Mouse (Mus musculus): ENCODE measurements around the gene Lrrc45. TPM values are rescaled to one million over a fixed set of nuclear protein-coding genes. Genes with fewer than 3 reads are reported as not detected.
"Not testable (repeated sequence)": the region's sequence is repeated elsewhere in the genome, so short reads cannot be mapped to it uniquely, and the experiment has no call there.

Gene Lrrc45
- 1 to 10 TPM; 5.2 to 5.4 TPM for total RNA-seq (2021)
- long read RNA-seq, experiment 1, partial matches to known transcripts: 0 of 4 reads
- long read RNA-seq, experiment 1, other reads (novel, unspliced or antisense): 0 of 4 reads
- long read RNA-seq, experiment 2, partial matches to known transcripts: 0 of 5 reads
- long read RNA-seq, experiment 2, other reads (novel, unspliced or antisense): 4 of 5 reads

DNA sequence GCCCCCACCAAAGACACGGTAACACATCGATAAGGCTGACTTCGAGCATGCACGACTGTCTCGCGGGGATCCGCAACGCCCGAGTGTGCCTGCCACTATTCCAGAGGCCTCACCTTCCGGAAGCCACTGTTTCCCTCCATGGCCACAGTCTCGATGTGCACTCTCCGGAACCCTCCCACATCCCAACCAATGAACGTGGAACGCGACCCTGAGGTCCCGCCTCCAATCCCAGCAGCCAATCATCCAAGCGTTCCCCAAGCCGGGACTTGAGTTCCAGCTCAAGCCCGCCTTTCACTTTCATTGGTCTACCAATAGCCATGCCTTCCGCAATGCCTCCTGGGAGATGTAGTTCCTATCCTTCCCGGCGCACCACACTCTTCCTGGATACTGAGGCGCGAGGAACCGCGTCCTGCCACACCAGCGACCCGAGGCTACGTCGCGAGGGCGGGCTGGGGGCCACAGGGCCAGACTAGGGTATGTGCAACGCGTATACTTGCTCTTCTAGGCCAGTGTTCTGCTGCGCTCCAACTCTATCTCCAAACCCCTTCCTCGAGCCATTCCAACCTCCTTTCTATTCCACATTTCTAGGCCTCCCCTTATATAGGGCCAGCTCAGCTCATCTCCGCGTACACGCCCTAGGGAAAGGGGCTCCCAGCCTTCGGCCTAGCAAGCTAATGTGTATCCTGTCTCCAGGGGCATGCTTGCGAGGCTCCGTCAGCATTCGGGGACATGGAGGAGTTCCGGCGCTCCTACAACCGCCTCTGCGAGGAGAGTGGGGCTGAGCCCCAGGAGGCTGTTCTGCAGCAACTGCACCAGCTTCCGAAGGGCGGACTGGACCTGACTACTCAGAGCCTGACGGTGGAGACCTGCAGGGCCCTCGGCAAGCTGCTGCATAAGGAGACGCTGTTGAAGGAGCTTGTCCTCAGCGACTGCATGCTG lies at the start of gene Lrrc45, which contains the start of gene Cenpx:
Gene Lrrc45, plus strand, starts transcription at position 346 of the 939 bp plus-strand sequence.
Gene Cenpx, minus strand, starts transcription at position 159 of the 939 bp plus-strand sequence.
- intact Hi-C loops (cut with DNase I; ENCODE audit: low total_unique reads): no loop called here
- peak; percentile 96 for DNase-seq

DNA sequence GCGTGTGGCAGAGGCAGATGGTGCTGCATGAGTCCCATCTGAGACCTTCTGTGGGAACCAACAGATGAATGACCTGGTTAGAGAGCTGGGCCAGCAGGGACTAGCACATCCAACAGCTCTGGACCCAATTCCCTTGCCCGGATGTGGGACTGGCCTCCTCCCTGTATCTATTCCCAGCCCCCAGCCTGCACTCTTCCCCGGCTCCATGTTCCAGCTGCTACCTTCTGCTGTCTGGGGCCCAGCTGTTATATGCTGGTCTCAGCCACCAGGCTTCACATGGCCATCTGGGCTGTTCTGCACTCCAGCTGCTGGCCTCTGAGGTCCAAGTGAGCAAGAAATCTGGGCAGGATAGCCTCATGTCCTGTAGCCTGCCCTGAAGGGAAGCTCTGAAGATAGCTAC lies 48.3 kb upstream of the Lrrc45 start:
- intact Hi-C loops (cut with DNase I; ENCODE audit: low total_unique reads): no loop called here
- DNase-seq: peak; percentile 44

DNA sequence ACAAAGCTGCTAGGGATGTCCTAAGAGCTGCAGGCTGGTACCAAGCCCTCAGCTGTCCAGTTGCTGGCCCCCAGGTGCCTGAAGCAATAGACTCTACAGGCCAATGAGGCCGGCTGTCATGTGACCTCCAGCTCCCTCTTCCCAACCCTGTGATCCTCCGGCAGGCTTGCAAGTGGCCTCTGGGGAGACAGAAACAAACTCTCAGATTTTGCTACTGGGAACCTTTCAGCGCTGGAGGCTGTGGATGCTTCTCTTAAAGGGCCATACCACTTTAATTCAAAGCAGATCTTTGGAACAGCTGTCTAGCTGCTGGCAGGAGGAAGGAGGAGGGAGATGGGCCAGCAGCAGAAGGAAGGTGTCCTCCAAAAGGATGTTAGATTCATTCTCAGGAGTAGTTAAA lies 47.1 kb upstream of the Lrrc45 start:
- intact Hi-C loops (cut with DNase I; ENCODE audit: low total_unique reads): no loop called here
- no peak for DNase-seq

DNA sequence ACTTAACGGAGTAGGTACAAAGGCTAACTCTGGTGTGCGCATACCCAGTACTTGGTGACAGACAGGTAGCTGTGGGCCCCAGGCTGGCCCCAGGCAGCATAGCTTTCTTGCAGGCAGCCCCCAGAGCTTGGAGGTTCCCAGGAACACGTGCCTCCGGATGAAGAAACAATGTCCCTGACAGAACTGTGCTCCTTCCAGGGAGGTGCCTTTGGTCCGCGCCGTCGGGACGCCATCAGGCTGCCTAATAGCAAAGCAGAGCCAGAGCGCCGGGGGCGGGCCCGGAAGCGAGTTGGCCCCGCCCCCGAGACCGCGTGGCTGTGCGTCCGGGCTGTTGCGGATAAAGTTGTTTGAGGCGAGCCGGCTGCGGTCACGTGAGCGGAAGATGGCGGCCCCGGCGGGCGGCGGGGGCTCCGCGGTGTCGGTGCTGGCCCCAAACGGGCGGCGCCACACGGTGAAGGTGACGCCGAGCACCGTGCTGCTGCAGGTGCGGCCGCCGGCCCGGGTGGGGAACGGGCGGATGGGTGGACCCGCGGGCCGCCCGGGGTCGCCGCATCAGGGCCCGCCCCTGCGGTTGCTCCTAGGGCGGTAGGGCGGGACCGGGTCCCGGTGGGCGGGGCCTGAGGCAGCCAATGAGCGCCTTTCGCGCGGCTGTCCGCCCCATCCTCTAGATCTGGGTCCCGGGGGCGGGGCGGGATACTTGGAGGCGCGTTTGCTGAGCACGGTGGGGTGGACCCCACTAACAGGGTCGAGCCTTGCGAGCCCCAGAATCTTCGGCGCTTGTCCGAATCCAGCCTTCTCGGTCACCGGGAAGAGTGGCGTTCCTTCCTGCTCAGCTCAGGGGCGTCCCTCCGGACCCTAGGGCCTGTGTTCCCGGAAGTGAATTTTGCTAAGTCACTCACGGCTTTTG lies 40.8 kb upstream of the Lrrc45 start, which contains the start of gene Aspscr1:
Gene Aspscr1, plus strand, starts transcription at position 287 of the 907 bp plus-strand sequence.
- DNase-seq: peak; percentile 98
- intact Hi-C loops (cut with DNase I; ENCODE audit: low total_unique reads): no loop called here

DNA sequence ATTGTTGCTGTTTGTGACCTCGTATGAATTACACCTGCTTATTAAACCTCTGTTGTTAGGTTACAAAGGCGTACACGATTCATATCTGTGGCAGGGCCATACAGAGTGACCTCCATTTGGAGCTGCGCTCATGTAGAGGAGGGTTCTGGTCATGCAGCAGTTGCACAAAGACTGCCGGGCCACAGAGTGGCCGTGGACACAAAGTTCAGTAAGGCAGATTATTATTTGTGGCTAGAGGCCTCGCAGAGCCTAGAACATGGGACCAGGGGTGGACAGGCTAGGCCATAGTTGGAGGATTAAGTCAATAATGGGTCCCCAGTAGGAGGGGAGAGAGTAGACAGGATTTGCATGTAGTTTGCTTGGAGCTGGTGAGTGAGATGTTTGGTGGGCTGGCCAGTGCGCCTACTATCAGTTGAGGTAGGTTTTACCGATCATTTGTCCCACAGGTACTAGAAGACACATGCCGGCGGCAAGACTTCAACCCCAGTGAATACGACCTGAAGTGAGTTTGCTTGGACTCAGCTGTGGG lies 40.1 kb upstream of the Lrrc45 start:
- intact Hi-C loops (cut with DNase I; ENCODE audit: low total_unique reads): no loop called here
- no peak for DNase-seq

DNA sequence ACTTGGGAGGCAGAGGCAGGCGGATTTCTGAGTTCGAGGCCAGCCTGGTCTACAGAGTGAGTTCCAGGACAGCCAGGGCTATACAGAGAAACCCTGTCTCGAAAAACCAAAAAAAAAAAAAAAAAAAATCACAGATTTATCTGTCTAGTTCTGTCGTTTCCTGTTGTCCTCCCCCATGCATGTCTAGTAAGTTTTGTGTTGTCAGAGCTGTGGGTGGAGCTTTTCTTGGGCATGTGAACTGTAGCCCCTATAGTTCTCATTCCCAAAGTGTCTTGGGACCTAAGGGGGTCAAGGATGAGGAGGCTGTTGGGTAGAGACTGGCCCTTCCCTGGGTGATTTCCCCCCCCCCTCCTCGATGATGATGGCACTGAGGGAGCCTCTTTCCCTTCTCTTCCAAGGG lies 37.9 kb upstream of the Lrrc45 start:
- intact Hi-C loops (cut with DNase I; ENCODE audit: low total_unique reads); DNase-seq: not testable (repeated sequence)

DNA sequence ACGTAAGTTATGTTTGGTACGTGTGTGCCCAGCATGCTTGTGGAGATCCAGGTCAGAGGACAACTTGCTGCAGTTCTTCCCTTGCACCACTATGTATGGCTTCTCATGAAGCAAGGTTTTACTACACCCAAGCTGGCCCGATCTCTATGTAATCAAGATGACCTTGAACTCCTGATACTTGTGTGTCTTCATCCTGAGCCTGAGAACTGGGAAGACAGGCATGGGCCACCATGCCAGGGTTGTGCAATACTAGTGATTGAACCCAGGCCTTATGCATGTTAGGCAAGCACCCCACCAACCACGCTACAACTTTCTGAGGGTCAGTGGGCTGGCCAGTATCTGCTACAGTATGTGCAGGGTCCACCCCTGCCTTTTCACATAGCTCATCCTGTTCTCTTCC lies 36.8 kb upstream of the Lrrc45 start:
- intact Hi-C loops (cut with DNase I; ENCODE audit: low total_unique reads): no loop called here
- DNase-seq: no peak

DNA sequence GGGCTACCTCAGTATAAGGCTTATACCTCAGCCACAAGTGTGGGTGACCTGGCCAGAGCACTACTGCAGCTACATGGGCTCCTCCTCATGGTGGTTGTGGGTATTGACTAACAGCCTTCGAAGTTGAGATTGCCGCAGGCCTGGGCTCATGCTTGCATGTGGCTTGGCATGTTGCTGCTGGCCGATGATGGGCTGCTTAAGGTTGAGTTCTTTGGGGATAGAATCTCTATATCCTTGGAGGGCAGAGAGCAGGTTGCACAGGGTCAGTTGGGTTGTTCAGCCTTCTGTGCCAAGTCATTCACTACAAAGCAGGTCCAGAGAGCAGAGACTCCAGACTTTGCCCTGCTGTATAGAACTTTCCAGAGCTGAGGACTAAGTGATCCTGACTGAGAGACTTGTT lies 33.8 kb upstream of the Lrrc45 start:
- intact Hi-C loops (cut with DNase I; ENCODE audit: low total_unique reads): no loop called here
- DNase-seq: no peak

DNA sequence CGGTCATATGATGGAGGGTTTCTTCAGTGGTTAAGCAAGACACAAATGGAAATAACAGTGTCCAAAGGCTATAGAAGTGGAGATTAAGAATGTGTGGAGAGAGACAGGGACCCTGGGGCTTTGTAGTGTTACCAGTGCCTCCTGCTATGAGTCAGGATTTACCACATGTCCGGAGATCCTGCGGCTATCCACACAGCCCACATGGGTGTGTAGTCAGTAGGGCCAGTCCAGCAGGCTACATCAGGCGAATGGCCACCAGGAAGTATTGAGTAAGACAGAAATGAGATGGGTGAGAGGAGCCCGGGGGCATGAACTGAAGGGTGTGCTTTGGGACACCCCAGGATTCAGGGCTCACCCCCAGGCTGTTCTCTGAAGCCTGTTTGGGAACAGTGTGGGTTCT lies 31.0 kb upstream of the Lrrc45 start:
- no peak for DNase-seq

DNA sequence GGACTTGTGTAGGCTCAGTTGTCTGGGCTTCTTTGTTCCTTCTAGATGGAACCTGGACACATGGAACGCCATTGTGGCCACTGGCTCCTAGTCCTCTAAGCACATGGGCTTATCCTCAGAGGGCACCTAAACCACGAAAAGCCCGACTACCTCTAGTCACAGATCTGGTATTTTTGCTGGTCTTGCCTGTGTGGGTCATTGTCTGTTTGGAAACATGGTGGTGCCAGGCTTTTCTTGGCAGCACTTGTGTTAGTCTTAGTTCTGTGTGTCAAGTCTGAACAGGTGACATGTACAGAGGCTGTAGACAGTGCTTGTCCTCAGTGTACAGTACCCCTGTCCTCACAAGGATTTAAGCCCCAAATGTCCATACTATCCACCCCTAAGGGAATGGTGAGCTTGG lies 30.2 kb upstream of the Lrrc45 start:
- DNase-seq: no peak
- intact Hi-C loops (cut with DNase I; ENCODE audit: low total_unique reads): no loop called here

More for the DNA sequence above, 31.0 kb upstream of the Lrrc45 start:
- intact Hi-C loops (cut with DNase I; ENCODE audit: low total_unique reads): no loop called here

DNA sequence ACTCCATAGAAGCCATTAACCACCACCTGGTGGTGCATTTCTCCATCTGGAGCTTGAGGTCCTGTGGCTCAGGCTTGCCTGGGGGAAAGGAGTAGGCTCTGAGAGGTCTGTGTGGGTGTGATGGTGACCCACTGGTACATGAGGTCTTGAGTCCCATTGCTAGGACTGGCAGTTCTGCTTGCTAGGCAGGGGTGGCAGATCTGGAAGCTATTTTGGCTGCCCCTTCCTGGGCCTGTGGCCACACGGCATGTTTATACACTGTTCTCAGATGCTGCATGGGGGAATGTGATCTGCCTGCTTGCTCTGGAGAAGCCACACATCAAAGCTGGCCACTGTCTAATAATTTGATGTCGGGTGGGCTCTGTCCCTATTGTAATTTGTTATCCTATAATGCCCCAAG lies 29.6 kb upstream of the Lrrc45 start:
- intact Hi-C loops (cut with DNase I; ENCODE audit: low total_unique reads): no loop called here
- no peak for DNase-seq

DNA sequence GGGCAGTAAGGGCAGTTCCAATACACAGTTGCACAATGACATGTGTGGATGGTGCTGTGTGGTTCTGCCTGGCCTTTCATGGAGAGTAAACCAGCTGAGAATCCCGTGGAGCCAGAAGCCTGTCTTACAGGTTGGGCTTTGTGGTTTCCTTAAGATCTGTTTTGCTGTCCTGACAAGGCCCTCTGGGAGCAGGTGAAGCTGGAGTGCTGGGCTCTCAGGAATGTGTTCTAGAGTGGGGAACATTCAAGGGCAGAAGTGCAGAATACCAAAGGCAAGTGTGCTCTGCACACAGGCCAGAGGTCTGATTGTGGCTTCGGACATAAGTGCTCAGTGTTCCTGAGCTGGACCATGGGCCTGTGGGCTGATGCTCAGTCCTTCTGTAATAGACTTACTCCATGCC lies 29.1 kb upstream of the Lrrc45 start:
- intact Hi-C loops (cut with DNase I; ENCODE audit: low total_unique reads): no loop called here
- no peak for DNase-seq

DNA sequence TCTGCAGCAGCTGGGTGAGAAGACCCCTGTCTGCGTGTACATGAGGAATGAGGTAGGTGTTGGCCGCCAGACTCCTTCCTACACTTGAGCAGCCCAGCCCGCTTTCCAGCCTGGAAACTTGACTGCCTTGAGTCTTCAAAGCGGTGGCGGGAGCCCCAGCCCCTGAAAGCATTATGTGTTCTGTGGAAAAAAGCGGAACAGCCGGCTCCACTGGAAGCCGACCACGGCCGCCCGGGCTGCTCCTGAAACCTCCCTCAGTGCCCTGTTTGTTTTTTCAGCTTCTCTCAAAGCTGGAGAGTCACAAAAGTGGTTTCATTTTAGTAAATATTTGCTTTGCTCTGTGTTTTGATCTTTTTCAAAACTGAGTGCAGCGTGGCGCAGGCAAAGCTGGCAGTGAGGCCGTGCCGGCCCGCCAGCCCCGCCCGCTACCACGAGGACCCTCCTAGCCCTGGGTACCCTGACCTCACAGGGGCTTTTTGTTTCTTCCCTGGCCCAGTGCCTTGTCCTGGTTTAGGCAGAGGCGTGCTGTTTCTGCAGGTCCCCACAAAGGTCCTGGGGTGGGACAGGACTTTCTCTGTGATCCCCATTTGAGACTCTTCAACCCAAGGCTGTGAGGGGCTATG lies 27.0 kb upstream of the Lrrc45 start:
- DNase-seq: no peak
- intact Hi-C loops (cut with DNase I; ENCODE audit: low total_unique reads): no loop called here

DNA sequence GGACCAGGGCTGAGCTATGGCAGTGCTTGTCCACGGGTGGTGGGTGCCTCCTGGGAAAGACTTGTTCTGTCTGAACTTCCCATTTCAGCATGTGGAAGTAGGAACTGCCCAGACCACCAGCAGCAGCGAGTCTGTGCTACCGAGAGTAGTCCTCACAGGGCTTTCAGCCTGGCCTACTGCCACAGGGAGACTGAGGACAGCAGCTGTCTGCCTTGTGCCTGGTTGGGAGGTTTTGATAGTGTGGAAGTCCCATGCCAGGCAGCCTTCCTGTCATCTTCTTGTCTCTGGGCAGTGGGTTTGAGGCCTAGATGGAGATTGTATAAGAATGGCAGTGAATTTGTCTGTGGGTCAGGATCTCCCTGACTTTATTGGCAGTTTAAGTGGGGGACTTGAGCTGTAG lies 24.4 kb upstream of the Lrrc45 start:
- no peak for DNase-seq

DNA sequence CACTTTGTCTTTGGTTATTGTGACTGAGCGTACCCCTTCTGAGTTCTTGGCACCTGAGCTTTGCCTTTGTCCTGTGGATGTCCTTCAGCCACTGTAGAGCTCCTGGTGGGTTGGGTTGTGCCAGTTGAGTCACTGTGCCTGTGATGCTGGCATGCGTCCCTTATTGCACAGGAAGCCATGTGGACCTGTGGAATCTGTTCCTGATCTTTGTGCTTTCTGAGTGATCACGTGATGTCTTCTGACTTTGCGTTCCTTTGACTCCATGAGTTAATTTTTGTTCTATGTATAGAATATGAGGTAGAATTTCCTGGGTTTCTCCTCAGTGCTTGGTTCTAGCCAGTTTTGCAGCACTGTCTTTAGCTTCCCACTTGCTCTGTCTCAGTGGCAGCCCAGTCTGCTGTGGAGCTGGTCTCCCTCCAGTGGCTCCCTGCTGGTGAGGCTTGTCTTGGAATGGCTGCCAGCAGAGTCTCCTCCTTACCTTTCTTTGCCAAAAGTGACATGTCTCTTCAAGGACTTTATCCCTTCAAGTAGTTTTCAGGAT lies 21.2 kb upstream of the Lrrc45 start:
- intact Hi-C loops (cut with DNase I; ENCODE audit: low total_unique reads): no loop called here
- DNase-seq: peak; percentile 52

More for the DNA sequence above, 24.4 kb upstream of the Lrrc45 start:
- intact Hi-C loops (cut with DNase I; ENCODE audit: low total_unique reads): no loop called here

DNA sequence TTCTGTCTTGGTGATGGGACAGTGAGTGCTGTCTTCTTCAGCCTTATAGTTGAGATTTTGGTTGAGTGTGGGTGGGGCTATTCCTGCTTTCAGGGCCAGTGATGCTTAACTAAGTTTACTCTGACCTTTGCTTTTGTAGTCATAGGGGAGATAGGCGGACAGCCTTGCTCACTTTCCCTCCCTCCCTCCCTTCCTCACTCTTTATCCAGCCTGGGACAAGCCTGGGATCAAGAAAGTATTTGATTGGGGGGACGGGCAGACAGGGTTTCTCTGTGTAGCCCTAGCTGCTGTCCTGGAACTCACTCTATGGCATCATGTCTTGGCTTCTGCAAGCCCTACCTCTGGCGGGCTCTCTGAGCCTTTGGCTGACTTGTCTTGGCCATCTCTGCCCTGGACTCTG lies 20.3 kb upstream of the Lrrc45 start:
- intact Hi-C loops (cut with DNase I; ENCODE audit: low total_unique reads): no loop called here
- no peak for DNase-seq

DNA sequence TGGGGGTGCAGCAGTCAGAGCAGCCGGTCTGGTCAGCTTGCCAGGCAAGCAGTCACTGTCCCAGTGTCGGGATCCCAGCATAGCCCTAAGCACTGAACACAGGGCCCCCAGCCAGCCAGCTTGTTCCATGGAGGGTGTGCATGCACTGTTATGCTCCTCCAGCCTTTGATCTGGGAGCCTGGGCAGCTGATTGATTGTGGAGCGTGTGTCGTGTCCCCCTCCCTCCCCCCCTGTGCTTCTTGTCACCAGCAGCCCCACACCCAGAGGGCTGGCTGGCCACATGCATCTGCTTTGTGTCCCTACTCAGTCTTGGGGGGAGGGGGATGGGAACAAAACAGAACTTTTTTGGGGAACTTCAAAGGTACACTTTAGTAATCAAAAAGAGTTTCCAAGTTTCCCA lies 18.5 kb upstream of the Lrrc45 start:
- DNase-seq: no peak
- intact Hi-C loops (cut with DNase I; ENCODE audit: low total_unique reads): no loop called here

DNA sequence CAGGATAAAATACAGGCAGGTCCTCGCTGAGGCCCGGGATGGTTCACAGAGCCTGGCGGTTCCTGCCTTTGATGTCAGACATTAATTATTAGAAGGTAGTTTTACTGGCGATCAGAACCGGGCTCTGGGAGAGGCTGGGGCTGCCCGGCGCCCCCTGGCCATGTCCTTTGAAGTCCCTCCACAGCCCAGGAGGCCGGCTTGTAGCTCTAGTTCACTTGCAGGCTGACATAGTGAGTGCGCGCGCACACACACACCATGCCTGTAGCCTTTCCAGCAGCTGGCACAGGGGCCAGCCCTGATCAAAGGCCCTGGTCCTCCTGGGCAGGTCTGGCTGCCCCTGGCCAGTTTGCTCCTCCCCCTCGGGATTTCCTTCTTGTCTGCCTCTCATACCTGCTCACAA lies 18.1 kb upstream of the Lrrc45 start:
- intact Hi-C loops (cut with DNase I; ENCODE audit: low total_unique reads): no loop called here
- DNase-seq: no peak

DNA sequence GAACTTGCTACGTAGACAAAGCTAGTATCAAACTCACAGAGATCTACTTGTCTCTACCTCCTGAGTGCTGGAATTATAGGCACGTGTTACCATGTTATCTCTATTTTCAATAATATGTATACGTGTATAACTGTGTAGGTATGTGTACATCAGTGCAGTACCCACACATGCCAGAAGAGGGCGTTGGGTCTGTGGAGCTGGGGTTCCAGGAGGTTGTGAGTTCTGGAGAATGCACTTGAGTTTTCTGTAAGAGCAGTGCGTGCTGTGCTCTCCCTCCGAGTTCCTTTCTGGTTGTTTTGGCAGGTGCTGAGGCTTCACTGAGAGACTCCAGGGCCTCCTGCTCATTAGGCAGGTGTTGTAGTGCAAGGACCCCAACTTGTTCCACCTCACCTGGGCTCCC lies 17.2 kb upstream of the Lrrc45 start:
- intact Hi-C loops (cut with DNase I; ENCODE audit: low total_unique reads): no loop called here
- DNase-seq: no peak
